Mouse (Mus musculus): ENCODE data around the gene Pxn.

DNA sequence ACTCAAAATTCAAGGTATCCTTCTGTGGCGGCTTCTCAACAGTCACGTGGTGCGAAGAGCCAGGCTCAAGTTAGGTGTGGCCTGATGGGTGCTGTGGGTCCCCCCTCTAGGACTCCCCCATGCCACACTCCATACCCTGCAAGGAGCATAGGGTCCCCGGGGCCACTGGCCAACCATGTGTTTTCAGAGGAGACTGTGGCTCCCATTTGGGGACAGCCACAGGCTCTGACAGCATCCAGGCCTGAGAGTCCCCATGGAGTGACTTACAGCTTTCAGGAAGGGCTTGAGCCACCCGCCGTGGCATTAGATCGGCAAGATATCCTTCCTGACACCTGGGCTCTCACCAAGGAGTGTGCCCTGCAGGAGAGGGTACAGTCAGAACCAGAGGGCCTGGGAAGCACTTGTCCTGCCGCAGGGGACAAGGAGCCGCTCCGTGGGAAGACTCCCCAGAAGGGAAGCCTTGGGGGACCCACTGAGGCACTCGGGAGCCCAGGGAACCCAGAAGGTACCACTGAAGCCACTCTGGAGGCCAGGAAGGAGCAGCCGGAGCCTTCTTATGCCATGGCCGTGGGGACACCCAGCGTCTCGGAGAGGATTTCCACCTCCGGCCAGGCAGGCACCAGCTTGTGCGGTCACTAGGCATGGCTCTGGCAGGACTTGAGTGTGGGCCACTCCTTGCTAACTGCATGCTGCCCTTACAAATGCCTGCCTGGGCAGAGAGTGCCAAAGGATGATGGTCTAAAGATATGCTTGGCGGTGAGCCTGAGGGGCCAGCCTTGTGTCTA is 42.2 kb downstream of the Pxn start:
- TF ChIP-seq CTCF (IDR thresholded peaks at IDR 0.05; ENCODE audit: low read depth) (no peak), EP300 (IDR thresholded peaks at IDR 0.05; ENCODE audit: low read depth) (no peak)

Measured in liver, embryonic 14.5 days (tissue).